Mouse (Mus musculus): ENCODE measurements at regions not wholly inside any gene's neighbourhood (a gene's known extent, or its start where the extent isn't known, plus 50 kb on each side); places are given as distances from the start of the nearest gene placed in this dataset.

- DNase-seq (ENCODE audit: low read depth, low spot score), result no peak
These were observed 136.9 kb downstream of the Barhl2 start for GRCm38 (mm10) chr5:106321023-106321422.

- no peak for DNase-seq (ENCODE audit: low read depth, low spot score)
These were observed 137.9 kb downstream of the Barhl2 start for GRCm38 (mm10) chr5:106320039-106320438.

GRCm38 (mm10) chr5:106318246-106318645 is 139.7 kb downstream of the Barhl2 start:
- no peak for DNase-seq (ENCODE audit: low read depth, low spot score)

- no peak for DNase-seq (ENCODE audit: low read depth, low spot score)
These were observed 144.1 kb downstream of the Barhl2 start for GRCm38 (mm10) chr5:106313874-106314273.

GRCm38 (mm10) chr5:106301372-106301771 is 156.6 kb downstream of the Barhl2 start:
- no peak for DNase-seq (ENCODE audit: low read depth, low spot score)

GRCm38 (mm10) chr5:106296721-106297120 is 161.2 kb downstream of the Barhl2 start:
- no peak for DNase-seq (ENCODE audit: low read depth, low spot score)

GRCm38 (mm10) chr5:106295993-106296392 is 162.0 kb downstream of the Barhl2 start:
- DNase-seq (ENCODE audit: low read depth, low spot score), result no peak

- no peak for DNase-seq (ENCODE audit: low read depth, low spot score)
These were observed 162.4 kb downstream of the Barhl2 start for GRCm38 (mm10) chr5:106295538-106295937.

- no peak for DNase-seq (ENCODE audit: low read depth, low spot score)
These were observed 165.4 kb downstream of the Barhl2 start for GRCm38 (mm10) chr5:106292387-106293229.

GRCm38 (mm10) chr5:106285152-106285551 is 172.8 kb downstream of the Barhl2 start:
- DNase-seq (ENCODE audit: low read depth, low spot score), result no peak

GRCm38 (mm10) chr5:106284731-106285130 is 173.2 kb downstream of the Barhl2 start:
- DNase-seq (ENCODE audit: low read depth, low spot score), result no peak

GRCm38 (mm10) chr5:106282646-106283045 is 175.3 kb downstream of the Barhl2 start:
- DNase-seq (ENCODE audit: low read depth, low spot score), result no peak

GRCm38 (mm10) chr5:106277786-106278185 is 180.2 kb downstream of the Barhl2 start:
- DNase-seq (ENCODE audit: low read depth, low spot score), result no peak

GRCm38 (mm10) chr5:106277231-106277630 is 180.7 kb downstream of the Barhl2 start:
- peak; percentile 95 for DNase-seq (ENCODE audit: low read depth, low spot score)

GRCm38 (mm10) chr5:106276186-106276585 is 181.8 kb downstream of the Barhl2 start:
- DNase-seq (ENCODE audit: low read depth, low spot score), result peak; percentile 98

- DNase-seq (ENCODE audit: low read depth, low spot score), result peak; percentile 19
These were observed 183.3 kb downstream of the Barhl2 start for GRCm38 (mm10) chr5:106274617-106275016.

- DNase-seq (ENCODE audit: low read depth, low spot score), result no peak
These were observed 193.4 kb downstream of the Barhl2 start for GRCm38 (mm10) chr5:106264536-106264935.

- no peak for DNase-seq (ENCODE audit: low read depth, low spot score)
These were observed 200.8 kb downstream of the Barhl2 start for GRCm38 (mm10) chr5:106257179-106257578.

- DNase-seq (ENCODE audit: low read depth, low spot score), result peak; percentile 28
These were observed 228.8 kb downstream of the Barhl2 start for GRCm38 (mm10) chr5:106229154-106229553.

GRCm38 (mm10) chr5:106224141-106224540 is 233.8 kb downstream of the Barhl2 start:
- peak; percentile 6 for DNase-seq (ENCODE audit: low read depth, low spot score)

GRCm38 (mm10) chr5:106209543-106209942 is 248.4 kb downstream of the Barhl2 start:
- no peak for DNase-seq (ENCODE audit: low read depth, low spot score)

GRCm38 (mm10) chr5:106207706-106208105 is 250.3 kb downstream of the Barhl2 start:
- DNase-seq (ENCODE audit: low read depth, low spot score), result no peak

GRCm38 (mm10) chr5:106205724-106206123 is 252.2 kb downstream of the Barhl2 start:
- DNase-seq (ENCODE audit: low read depth, low spot score), result no peak
